Mouse (Mus musculus) intestine, postnatal 0 days (tissue): ENCODE measurements at regions not wholly inside any gene's neighbourhood (a gene's known extent, or its start where the extent isn't known, plus 50 kb on each side); places are given as distances from the start of the nearest gene placed in this dataset.

ENCODE experiments used
- ATAC-seq: fragments of 200-750 bp; cut with Nextera tagmentation; 2 replicates; pipeline ENCODE4 v1.8.0; 2017; ENCODE audit warnings: mild to moderate bottlenecking, moderate TSS enrichment, moderate library complexity
- H3K27ac ChIP-seq: fragments of 300-500 bp; sonication (generic); 2 replicates; pipeline ENCODE4 v1.5.1; 2014; ENCODE audit warnings: mild to moderate bottlenecking, low read depth, low read length, moderate library complexity
- H3K27me3 ChIP-seq: fragments of 300-500 bp; sonication (generic); replicated peaks from 2 replicates; pipeline ENCODE4 v1.6.1; 2014; ENCODE audit warnings: low read length, mixed read lengths; ENCODE audit not compliant: control insufficient read depth, insufficient read depth
- H3K36me3 ChIP-seq: fragments of 300-500 bp; sonication (generic); 2 replicates; pipeline ENCODE4 v1.6.1; 2014; ENCODE audit warnings: mild to moderate bottlenecking, moderate library complexity; ENCODE audit not compliant: control insufficient read depth, insufficient read depth
- H3K4me1 ChIP-seq: fragments of 300-500 bp; sonication (generic); replicated peaks from 2 replicates; pipeline ENCODE4 v1.6.1; 2014; ENCODE audit warnings: antibody characterized with exemption, low read length, mixed read lengths; ENCODE audit not compliant: control insufficient read depth, insufficient read depth
- H3K4me2 ChIP-seq: fragments of 300-500 bp; sonication (generic); replicated peaks from 2 replicates; pipeline ENCODE4 v1.6.1; 2014; ENCODE audit warnings: low read depth, mild to moderate bottlenecking, moderate library complexity
- H3K4me3 ChIP-seq: fragments of 300-500 bp; sonication (generic); 2 replicates; pipeline ENCODE4 v1.5.1; 2014; ENCODE audit warnings: low read depth, low read length
- H3K9ac ChIP-seq: fragments of 300-500 bp; sonication (generic); 2 replicates; pipeline ENCODE4 v1.6.1; 2014; ENCODE audit warnings: mild to moderate bottlenecking, low read depth, low read length
- H3K9me3 ChIP-seq: fragments of 300-500 bp; sonication (generic); 2 replicates; pipeline ENCODE4 v1.6.1; 2016; ENCODE audit warnings: mixed run types; ENCODE audit not compliant: control insufficient read depth
- CTCF ChIP-seq: sonication (generic); IDR thresholded peaks from 2 replicates; pipeline ENCODE4 v1.5.1; 2016; ENCODE audit warnings: low read depth, mild to moderate bottlenecking, control low read depth, antibody characterized with exemption, moderate library complexity
- WGBS: fragments of 180-500 bp; shearing (Covaris S2); extraction: QIAGEN DNeasy Blood & Tissue Kit; methylation state at CpG from one replicate; pipeline ENCODE4 v1.1.7; 2014; 5-methylcytosine and 5-hydroxymethylcytosine counted together

DNA sequence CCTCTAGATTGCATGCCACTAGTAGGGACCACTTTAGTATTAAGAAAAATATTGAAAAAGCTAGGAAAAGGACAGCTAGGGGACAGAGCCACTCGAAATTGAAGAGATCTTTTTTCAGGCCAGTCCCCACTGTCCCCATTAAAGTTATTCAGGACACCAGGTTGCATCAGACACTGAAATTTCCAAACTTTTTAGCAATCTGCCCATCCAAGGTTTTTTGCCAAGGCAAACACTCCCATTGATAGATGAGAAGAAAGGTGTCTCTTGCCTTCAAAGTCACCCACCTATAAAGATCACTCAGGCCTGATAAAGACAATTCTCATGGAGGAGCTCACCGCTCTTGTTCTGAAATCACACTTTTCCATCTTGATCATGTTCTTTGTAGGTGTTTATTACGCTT, 552.1 kb upstream of the Gm19410 start:
- 79% methylated on average over 3 of the region's 3 CpGs for WGBS
- no peak for TF ChIP-seq CTCF
- no peaks in the 10 kb centered on the region for H3K27me3 ChIP-seq

DNA sequence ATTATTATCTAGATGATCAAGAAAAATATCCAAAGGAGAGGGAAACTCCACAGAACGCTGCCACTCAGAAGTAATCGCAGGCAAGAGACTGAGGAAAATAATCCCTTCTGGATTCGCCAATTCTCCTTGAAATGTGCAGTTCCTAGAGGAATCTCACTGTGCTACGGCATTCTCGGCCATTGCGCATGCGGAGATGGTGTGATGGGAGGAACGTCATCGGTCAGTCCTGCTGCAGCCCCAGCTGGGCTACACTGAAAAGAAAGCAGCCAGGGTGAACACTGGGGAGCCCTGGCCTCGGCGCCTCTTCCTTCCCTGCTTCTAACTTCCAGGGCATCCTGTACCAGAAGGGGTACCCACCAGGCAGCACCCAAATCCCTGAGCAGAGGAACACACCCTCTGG, 548.0 kb upstream of the Gm19410 start:
- H3K4me3 ChIP-seq = no peak overlapping the region
- H3K27ac ChIP-seq = no peak overlapping the region
- no peak for ATAC-seq
- no peaks in the 10 kb centered on the region for H3K4me1 ChIP-seq
- H3K27me3 ChIP-seq = no peaks in the 10 kb centered on the region
- H3K9me3 ChIP-seq = no peaks in the 10 kb centered on the region
- TF ChIP-seq CTCF = no peak
- WGBS = 94% methylated on average over 11 of the region's 11 CpGs
- H3K36me3 ChIP-seq = no peaks in the 10 kb centered on the region
- no peak overlapping the region for H3K4me2 ChIP-seq
- no peak overlapping the region for H3K9ac ChIP-seq

More for the DNA sequence above, 552.1 kb upstream of the Gm19410 start:
- Histone ChIP-seq H3K4me1 (no peaks in the 10 kb centered on the region), H3K9me3 (no peaks in the 10 kb centered on the region), H3K36me3 (no peaks in the 10 kb centered on the region), H3K9ac (no peak overlapping the region), H3K4me3 (no peak overlapping the region), H3K27ac (no peak overlapping the region), H3K4me2 (no peak overlapping the region)
- no peak for ATAC-seq

DNA sequence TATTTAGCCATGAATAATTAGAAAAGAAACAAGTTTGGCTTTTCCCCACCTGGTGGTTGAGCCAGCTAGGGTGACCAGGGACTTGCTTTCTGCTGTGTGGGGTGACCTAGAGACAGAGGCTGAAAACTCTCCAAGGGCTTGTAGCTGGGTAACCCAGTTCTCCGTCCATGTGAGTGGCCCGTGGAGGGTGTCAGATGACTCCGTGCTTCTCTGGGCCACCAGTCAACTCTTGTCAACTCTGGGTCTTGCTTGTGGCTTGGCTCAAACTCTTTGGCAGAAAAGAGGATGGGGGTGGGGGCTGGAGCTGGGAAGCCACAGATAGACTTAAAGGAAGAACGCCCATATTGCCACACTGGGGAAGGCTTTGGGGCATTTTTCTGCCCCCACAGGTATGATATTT, 547.3 kb upstream of the Gm19410 start:
- Histone ChIP-seq H3K27me3 (no peaks in the 10 kb centered on the region), H3K9me3 (no peaks in the 10 kb centered on the region), H3K27ac (no peak overlapping the region), H3K9ac (no peak overlapping the region), H3K4me2 (no peak overlapping the region), H3K36me3 (no peaks in the 10 kb centered on the region), H3K4me1 (no peaks in the 10 kb centered on the region), H3K4me3 (no peak overlapping the region)
- no peak for TF ChIP-seq CTCF
- no peak for ATAC-seq
- 74% methylated on average over 4 of the region's 4 CpGs for WGBS

DNA sequence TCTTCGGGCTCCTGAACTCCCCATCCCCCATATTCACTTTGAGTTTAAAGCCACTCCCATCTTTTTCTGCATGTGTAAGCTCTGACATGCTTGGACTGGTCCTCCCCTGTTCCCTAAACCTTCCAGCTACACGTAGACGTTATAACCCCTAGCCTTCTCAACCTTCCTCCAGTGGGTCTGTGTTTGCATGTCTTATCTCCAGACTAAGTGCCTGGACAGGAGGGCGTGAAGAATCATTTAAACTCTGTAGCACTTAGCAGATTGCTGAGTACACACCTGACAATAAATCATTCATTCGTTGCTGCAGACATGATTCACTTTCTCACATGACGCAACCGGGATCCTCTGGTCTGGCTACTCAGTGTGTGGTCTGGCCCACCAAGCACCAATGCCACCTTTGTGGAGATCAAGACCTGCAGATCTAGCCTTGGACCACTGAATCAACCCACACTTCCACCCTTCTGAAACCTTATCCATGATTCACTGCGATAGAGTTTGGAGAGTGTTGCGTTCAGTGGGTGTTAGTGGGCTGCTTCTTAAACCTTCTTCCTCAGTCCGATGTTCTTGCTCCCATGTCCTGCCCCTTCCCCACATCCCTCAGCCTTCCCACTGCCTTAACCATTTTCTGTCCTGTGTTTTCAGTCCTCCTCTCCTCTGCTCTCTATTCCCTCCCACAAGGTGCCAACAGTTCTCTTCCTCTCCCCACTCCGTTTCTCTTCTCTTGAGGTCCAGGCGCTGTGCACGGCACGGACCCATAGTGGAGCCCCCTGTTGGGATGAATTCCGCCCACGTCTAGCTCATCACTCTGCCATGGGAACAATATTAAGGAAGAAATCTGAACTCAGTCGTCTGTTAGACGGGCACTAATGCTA, 541.3 kb upstream of the Gm19410 start:
- peak; percentile 65; the same call in 1 of the 2 replicates for ATAC-seq
- Histone ChIP-seq H3K4me2 (peak overlapping the region; percentile 39), H3K4me1 (no peaks in the 10 kb centered on the region), H3K27ac (no peak overlapping the region), H3K36me3 (no peaks in the 10 kb centered on the region), H3K27me3 (no peaks in the 10 kb centered on the region), H3K4me3 (no peak overlapping the region), H3K9me3 (no peaks in the 10 kb centered on the region), H3K9ac (no peak overlapping the region)
- TF ChIP-seq CTCF = peak; percentile 29
- WGBS = 32% methylated on average over 18 of the region's 18 CpGs

DNA sequence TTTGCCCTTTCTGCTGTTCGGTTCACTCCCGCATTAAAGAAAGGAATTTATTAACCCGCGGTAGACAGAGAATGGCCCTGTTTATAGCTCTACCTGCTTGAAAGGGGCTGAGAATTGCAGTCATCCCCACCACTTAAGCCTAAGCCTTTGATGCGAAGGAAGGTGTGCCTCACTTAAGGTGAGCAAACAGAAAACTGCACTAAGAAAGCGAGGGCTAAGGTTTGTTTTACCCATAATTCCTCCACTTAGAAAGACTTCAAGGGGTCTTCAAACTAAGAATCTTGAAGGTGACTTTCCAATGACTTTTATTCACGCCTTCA, 540.7 kb upstream of the Gm19410 start:
- H3K27ac ChIP-seq = no peak overlapping the region

DNA sequence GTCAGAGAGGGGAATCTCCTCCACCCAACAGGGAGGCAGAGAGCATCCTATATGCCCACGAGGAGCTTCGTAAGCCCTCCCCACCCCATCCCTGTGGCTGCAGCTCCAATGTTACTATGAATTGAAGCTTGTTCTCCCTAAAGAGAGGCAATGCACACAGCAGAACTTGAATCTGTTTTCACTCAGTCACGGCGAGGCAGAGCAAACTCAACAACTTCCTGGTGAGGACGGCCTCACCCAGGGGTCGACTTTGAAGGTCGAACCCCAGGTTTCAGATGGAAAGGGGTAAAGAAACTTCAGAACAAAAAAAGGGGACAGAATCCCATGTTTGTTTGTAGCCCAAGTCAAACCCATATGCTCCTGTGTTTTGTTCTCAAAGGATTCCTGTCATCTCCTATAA, 538.5 kb upstream of the Gm19410 start:
- ATAC-seq = no peak
- TF ChIP-seq CTCF = no peak
- WGBS = 66% methylated on average over 7 of the region's 7 CpGs
- Histone ChIP-seq H3K4me2 (no peak overlapping the region), H3K9ac (no peak overlapping the region), H3K27ac (no peak overlapping the region), H3K36me3 (no peaks in the 10 kb centered on the region), H3K9me3 (no peaks in the 10 kb centered on the region), H3K4me1 (no peaks in the 10 kb centered on the region), H3K27me3 (no peaks in the 10 kb centered on the region), H3K4me3 (no peak overlapping the region)

More for the DNA sequence above, 540.7 kb upstream of the Gm19410 start:
- Histone ChIP-seq H3K36me3 (no peaks in the 10 kb centered on the region), H3K27me3 (no peaks in the 10 kb centered on the region), H3K9ac (no peak overlapping the region), H3K4me2 (peak overlapping the region; percentile 39), H3K9me3 (no peaks in the 10 kb centered on the region), H3K4me3 (no peak overlapping the region), H3K4me1 (no peaks in the 10 kb centered on the region)
- TF ChIP-seq CTCF = no peak
- no peak for ATAC-seq
- WGBS = 37% methylated on average over 7 of the region's 7 CpGs
